Mouse (Mus musculus): ENCODE measurements around the gene Vmn2r39. TPM values are rescaled to one million over a fixed set of nuclear protein-coding genes. Genes with fewer than 3 reads are reported as not detected.
"Not testable (repeated sequence)": the region's sequence is repeated elsewhere in the genome, so short reads cannot be mapped to it uniquely, and the experiment has no call there.

Gene Vmn2r39
- not detected in 2 replicates for polyA plus RNA-seq (2015; fragmentation: Nextera tagmentation; extraction: Ambion mirVana)

- H3K4me1 ChIP-seq (ENCODE audit: insufficient read depth); H3K9me3 ChIP-seq (ENCODE audit: low read length); H3K9ac ChIP-seq (replicated peaks); H3K4me2 ChIP-seq (ENCODE audit: low read depth, low read length); H3K27ac ChIP-seq (ENCODE audit: low read depth); H3K4me3 ChIP-seq (ENCODE audit: low read depth, low read length); ATAC-seq; H3K27me3 ChIP-seq (ENCODE audit: insufficient read depth, low read length); H3K36me3 ChIP-seq (replicated peaks; ENCODE audit: insufficient read depth, low read length); DNase-seq: not testable (repeated sequence)
Measured at GRCm38 (mm10) chr7:9030698-9031097, at the start of gene Vmn2r39. Gene Vmn2r39 (minus strand): TSS chr7:9030798.

- H3K27ac ChIP-seq (ENCODE audit: low read depth); ATAC-seq; H3K4me2 ChIP-seq (ENCODE audit: low read depth, low read length); DNase-seq; H3K27me3 ChIP-seq (ENCODE audit: insufficient read depth, low read length); H3K9me3 ChIP-seq (ENCODE audit: low read length); H3K9ac ChIP-seq (replicated peaks); H3K4me1 ChIP-seq (ENCODE audit: insufficient read depth); H3K36me3 ChIP-seq (replicated peaks; ENCODE audit: insufficient read depth, low read length); H3K4me3 ChIP-seq (ENCODE audit: low read depth, low read length): not testable (repeated sequence)
- 73% methylated on average over 4 of the region's 4 CpGs for WGBS (ENCODE audit: insufficient replicate concordance)
Measured at GRCm38 (mm10) chr7:9065353-9065752, 34.8 kb upstream of the Vmn2r39 start.

Other genes starting within 250 kb of the Vmn2r39 start
- not detected in 2 replicates for gene Vmn2r40, start 99.4 kb downstream of the Vmn2r39 start, polyA plus RNA-seq (2015; fragmentation: Nextera tagmentation; extraction: Ambion mirVana)
- gene Vmn2r38, start 67.1 kb upstream of the Vmn2r39 start, polyA plus RNA-seq (2015; fragmentation: Nextera tagmentation; extraction: Ambion mirVana): not detected in 2 replicates
- gene Vmn2r37, start 192.9 kb upstream of the Vmn2r39 start, polyA plus RNA-seq (2015; fragmentation: Nextera tagmentation; extraction: Ambion mirVana): not detected in 2 replicates

All from liver, postnatal 0 days (tissue).